Mouse (Mus musculus): ENCODE results near the gene Fxr2. TPM values are rescaled to one million over a fixed set of nuclear protein-coding genes. Genes with fewer than 3 reads are reported as not detected.

Fxr2 gene
- polyA plus RNA-seq (2017; shearing (Covaris generic)), result 73.2 TPM

GRCm38 (mm10) chr11:69632284-69633089 lies at the start of gene Fxr2:
Gene Fxr2, plus strand, starts transcription at chr11:69632990.

DNA sequence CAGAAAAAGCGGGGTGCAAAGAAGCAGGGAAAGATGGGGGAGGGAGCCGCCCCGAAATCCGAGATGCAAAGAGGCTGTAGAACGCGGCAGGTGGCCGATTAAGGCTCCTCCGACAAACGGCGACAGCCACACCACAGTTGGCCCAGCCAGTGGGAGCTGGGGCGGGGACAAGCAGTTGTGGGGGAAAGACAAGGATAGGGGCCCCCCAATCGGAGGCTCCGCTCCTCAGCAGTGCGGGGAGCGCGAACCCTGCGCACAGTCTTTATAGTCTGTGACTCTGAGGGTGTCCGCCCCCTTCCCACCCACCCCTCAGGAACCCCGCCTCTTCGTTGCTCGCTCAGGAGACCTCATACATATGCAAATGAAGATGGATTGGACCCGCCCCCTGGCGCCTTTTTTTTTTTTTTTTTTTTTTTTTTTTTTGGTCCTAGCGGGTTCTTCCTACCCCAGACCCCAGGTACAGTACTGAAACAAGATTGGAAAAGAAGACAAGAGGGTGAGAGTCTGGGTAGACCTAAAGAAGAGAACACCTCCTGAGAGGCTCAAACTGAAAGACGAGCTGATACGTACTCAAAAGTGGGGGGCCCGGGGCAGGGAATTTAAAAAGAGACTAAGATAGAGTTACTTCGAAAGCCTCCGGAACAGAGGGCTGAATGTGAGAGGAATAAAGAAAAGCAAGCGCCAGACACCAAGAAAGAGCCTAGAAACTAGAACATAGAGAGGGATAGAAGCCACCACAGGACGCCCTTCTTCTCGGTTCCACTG lies 26.9 kb upstream of the Fxr2 start, which contains the start of gene Atp1b2:
Atp1b2 (minus strand) TSS at position 217 of the 765 bp plus-strand sequence.

GRCm38 (mm10) chr11:69617805-69618204 lies 15.0 kb upstream of the Fxr2 start, which contains the start of gene Shbg:
Gene Shbg, minus strand, starts transcription at chr11:69617905.

DNA sequence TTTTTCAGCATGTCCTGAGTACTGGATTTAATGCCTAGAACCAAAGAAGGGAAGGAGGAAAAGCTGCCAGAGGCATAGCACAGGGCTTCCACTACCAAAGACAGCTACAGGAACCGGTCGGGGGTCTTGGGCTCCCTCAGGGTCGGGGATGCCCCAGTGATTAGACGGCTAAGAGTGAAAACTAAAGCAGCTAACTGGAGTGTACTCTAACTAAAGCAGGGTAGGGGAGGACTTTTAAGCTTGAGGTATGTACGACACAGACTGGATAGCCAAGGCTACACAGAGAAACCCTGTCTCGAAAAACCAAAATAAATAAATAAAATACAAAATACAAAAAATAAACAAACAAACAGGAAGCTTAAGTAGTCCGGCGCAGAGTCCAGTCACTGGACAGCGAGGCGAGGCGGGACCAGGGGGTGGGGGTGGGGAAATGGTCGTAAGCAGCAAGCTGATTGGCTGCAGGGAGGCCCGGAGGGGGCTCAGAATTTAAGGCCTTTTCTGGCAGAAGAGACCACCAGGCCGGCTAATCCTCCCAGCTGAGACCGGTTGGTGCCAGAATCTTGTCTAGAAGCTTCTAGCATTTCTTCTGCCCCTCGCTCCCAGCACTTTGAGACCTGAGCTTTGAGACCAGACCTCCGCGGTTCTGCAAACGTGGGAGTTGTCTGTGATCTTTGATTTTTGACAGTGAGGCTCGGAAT lies 11.1 kb upstream of the Fxr2 start, which contains the start of gene Sat2:
Sat2 (plus strand) TSS at position 454 of the 698 bp plus-strand sequence.

GRCm38 (mm10) chr11:69655264-69656064 lies 22.7 kb downstream of the Fxr2 start, which contains the start of gene Sox15:
Gene Sox15, plus strand, starts transcription at chr11:69655314.

GRCm38 (mm10) chr11:69662213-69662966 lies 29.6 kb downstream of the Fxr2 start, which contains the start of gene Mpdu1:
Gene Mpdu1, minus strand, starts transcription at chr11:69662642.

DNA sequence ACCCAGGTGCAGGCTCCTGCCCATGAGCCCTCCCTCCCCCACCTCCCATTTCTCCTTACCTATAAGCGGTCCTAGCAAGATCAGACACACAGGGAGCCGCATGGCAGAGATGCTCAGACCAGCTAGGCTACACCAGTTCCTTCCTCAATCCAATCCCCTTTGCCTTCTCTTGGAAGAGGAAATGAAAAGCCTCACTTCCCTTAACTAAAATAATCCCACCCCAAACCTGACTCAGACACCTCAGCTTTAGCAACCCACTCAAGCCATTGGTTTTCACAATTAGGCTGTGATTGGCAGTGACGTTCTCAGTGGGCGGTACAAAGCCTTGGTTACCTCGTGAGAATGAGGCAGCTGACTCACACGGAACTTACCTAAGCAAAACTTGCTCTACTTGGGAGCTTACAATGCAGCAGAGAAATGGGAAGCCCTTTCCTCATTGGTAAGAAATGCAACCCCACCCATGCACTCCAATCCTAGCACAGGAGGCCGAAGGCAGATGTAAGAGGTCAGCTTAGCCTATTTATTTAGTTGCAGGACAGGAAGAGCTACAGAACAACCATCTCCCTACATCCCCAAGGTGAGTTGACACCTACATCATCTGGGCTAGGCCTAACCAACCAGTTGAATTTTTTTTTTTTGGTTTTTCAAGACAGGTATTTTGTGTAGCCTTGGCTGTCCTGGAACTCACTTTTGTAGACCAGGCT lies 33.3 kb downstream of the Fxr2 start, which contains the start of gene Cd68:
Cd68 (minus strand) TSS at position 193 of the 704 bp plus-strand sequence.

GRCm38 (mm10) chr11:69672211-69672706 lies 39.5 kb downstream of the Fxr2 start, which contains the start of gene Eif4a1:
Gene Eif4a1, minus strand, starts transcription at chr11:69672423.

GRCm38 (mm10) chr11:69681314-69682208 lies 48.8 kb downstream of the Fxr2 start, which contains the start of gene Senp3:
Gene Senp3, minus strand, starts transcription at chr11:69682084.

DNA sequence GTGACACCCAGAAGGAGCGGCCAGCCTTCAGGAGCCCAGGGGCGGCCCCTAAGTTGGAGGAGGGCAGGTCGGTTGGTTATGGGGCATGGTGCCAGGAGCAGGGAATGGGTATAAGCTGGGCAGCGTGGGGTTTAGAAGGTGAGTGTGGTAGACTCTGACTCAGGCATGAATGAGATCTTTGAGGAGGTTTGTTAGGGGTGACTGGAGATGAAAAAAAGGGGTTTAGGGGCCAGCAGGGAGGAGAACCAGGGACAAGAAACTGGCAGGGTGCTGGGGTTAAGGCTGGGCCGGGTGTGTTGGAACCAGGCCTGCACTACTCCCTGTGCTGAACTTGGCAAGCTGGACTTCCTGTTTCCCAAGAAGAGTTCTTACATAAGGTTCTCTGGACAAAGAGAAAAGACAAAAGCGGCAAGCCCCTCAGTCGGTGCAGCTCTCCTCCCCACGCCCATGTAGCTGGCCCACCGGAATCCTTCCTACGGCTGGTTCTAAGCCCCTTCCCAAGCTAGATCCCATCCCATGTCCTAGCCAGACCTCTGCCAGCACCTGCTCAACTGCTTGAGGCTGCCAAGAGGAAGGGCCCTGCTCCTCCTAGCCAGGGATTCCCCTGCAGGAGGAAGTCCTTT lies 52.8 kb downstream of the Fxr2 start, which contains the start of gene Tnfsf13:
Tnfsf13 (minus strand) TSS at position 259 of the 623 bp plus-strand sequence.

DNA sequence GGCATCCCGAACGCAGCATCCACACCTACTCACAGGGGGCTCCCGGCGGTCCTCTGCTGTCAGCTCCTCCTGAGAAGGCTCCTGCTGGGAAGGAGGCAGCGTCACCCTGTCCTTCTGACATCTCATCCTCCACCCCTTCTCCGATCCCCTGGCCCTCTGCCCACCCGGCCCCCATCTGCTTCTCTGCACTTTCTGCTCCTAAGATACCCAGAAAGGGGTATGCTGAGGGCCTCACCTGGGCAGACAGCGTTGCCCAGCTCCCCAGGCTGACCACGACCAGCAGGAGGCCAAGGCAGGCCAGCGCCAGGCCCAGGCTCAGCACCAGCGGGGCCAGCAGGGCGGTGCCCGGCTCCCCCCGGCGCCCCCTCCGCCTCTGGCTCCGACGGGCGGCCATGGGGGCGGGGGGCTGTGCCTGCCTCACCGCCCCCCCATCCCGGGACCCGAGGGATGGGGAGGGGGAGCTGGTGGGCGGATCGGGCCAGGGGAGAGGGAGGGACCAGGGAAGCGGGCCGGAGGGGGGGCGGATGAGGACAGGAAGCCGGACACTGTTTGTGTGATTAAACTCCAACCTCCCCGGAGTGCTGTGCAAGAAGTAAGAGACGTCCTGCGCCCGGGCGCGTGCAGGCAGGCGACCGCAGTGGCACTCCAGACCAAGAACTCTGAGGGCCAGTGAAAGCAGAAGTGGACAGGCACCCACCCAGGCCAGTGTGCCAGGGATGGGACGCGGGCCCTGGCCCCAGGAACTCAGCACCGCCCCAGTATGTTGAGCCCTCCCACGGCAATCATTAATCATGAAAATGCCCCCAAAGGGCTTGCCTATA lies 62.8 kb downstream of the Fxr2 start, which contains the start of the genes Tnfsf12 and Tnfsfm13:
Tnfsf12 (minus strand) TSS at position 489 of the 821 bp plus-strand sequence.
Tnfsfm13 (minus strand) TSS at position 738 of the 821 bp plus-strand sequence.

Other genes starting within 250 kb of the Fxr2 start
- gene Naa38, start 237.5 kb upstream of the Fxr2 start, polyA plus RNA-seq (2017; shearing (Covaris generic)), result 52.5 TPM
- gene Cyb5d1, start 237.4 kb upstream of the Fxr2 start, polyA plus RNA-seq (2017; shearing (Covaris generic)), result 23.4 TPM
- gene Tmem88, start 234.8 kb upstream of the Fxr2 start, polyA plus RNA-seq (2017; shearing (Covaris generic)), result 1.2 TPM
- 16.0 TPM for gene Kdm6b, start 219.3 kb upstream of the Fxr2 start, polyA plus RNA-seq (2017; shearing (Covaris generic))
- gene Dnah2, start 83.9 kb upstream of the Fxr2 start, polyA plus RNA-seq (2017; shearing (Covaris generic)), result 0.02 TPM
- gene Efnb3, start 72.8 kb upstream of the Fxr2 start, polyA plus RNA-seq (2017; shearing (Covaris generic)), result 0.11 TPM
- gene Wrap53, start 52.7 kb upstream of the Fxr2 start, polyA plus RNA-seq (2017; shearing (Covaris generic)), result 14.9 TPM
- gene Trp53, start 52.6 kb upstream of the Fxr2 start, polyA plus RNA-seq (2017; shearing (Covaris generic)), result 212 TPM
- not detected for gene Atp1b2, start 27.0 kb upstream of the Fxr2 start, polyA plus RNA-seq (2017; shearing (Covaris generic))
- gene Shbg, start 15.1 kb upstream of the Fxr2 start, polyA plus RNA-seq (2017; shearing (Covaris generic)), result not detected
- not detected for gene Sat2, start 11.0 kb upstream of the Fxr2 start, polyA plus RNA-seq (2017; shearing (Covaris generic))
- gene Sox15, start 22.3 kb downstream of the Fxr2 start, polyA plus RNA-seq (2017; shearing (Covaris generic)), result not detected
- gene Mpdu1, start 29.7 kb downstream of the Fxr2 start, polyA plus RNA-seq (2017; shearing (Covaris generic)), result 49.4 TPM
- 2.1 TPM for gene Cd68, start 33.2 kb downstream of the Fxr2 start, polyA plus RNA-seq (2017; shearing (Covaris generic))
- 703 TPM for gene Eif4a1, start 39.4 kb downstream of the Fxr2 start, polyA plus RNA-seq (2017; shearing (Covaris generic))
- gene Senp3, start 49.1 kb downstream of the Fxr2 start, polyA plus RNA-seq (2017; shearing (Covaris generic)), result 41.7 TPM
- gene Tnfsf13, start 52.8 kb downstream of the Fxr2 start, polyA plus RNA-seq (2017; shearing (Covaris generic)), result not detected
- gene Tnfsf12, start 62.9 kb downstream of the Fxr2 start, polyA plus RNA-seq (2017; shearing (Covaris generic)), result not detected
- not detected for gene Tnfsfm13, start 63.1 kb downstream of the Fxr2 start, polyA plus RNA-seq (2017; shearing (Covaris generic))
- gene Polr2a, start 125.6 kb downstream of the Fxr2 start, polyA plus RNA-seq (2017; shearing (Covaris generic)), result 56.9 TPM
- gene Slc35g3, start 129.0 kb downstream of the Fxr2 start, polyA plus RNA-seq (2017; shearing (Covaris generic)), result not detected
- gene Zbtb4, start 132.9 kb downstream of the Fxr2 start, polyA plus RNA-seq (2017; shearing (Covaris generic)), result 8.0 TPM
- 2.2 TPM for gene Chrnb1, start 163.0 kb downstream of the Fxr2 start, polyA plus RNA-seq (2017; shearing (Covaris generic))
- gene Fgf11, start 168.9 kb downstream of the Fxr2 start, polyA plus RNA-seq (2017; shearing (Covaris generic)), result not detected
- gene Tmem102, start 172.6 kb downstream of the Fxr2 start, polyA plus RNA-seq (2017; shearing (Covaris generic)), result not detected
- not detected for gene Gm39566, start 182.3 kb downstream of the Fxr2 start, polyA plus RNA-seq (2017; shearing (Covaris generic))
- gene Spem2, start 185.5 kb downstream of the Fxr2 start, polyA plus RNA-seq (2017; shearing (Covaris generic)), result not detected
- not detected for gene Spem1, start 189.2 kb downstream of the Fxr2 start, polyA plus RNA-seq (2017; shearing (Covaris generic))
- gene Nlgn2, start 204.8 kb downstream of the Fxr2 start, polyA plus RNA-seq (2017; shearing (Covaris generic)), result 0.09 TPM
- 27.8 TPM for gene Tmem256, start 205.5 kb downstream of the Fxr2 start, polyA plus RNA-seq (2017; shearing (Covaris generic))
- gene Plscr3, start 213.4 kb downstream of the Fxr2 start, polyA plus RNA-seq (2017; shearing (Covaris generic)), result 18.0 TPM
- gene Tnk1, start 225.7 kb downstream of the Fxr2 start, polyA plus RNA-seq (2017; shearing (Covaris generic)), result not detected
- not detected for gene Tmem95, start 245.0 kb downstream of the Fxr2 start, polyA plus RNA-seq (2017; shearing (Covaris generic))
- 0.51 TPM for gene Kctd11, start 248.4 kb downstream of the Fxr2 start, polyA plus RNA-seq (2017; shearing (Covaris generic))

Data from naive thymus-derived CD4-positive, alpha-beta T cell, adult 5 months (primary cell).